Mouse (Mus musculus) urinary bladder, adult 2 months (tissue): Measurements from ENCODE around the gene Ppp1r32. TPM values are rescaled to one million over a fixed set of nuclear protein-coding genes. Genes with fewer than 3 reads are reported as not detected.

Source experiments
- DNase-seq: peaks from one replicate; pipeline ENCODE4 v3.0.0; 2022; ENCODE audit warnings: low spot score
- polyA plus RNA-seq: library from polyadenylated mRNA; depleted of rRNA; stranded (reverse); fragments of >200 nt; gene quantifications from 2 replicates; pipeline ENCODE4 v1.2.3, GENCODE M21; 2012; rRNA removed

Ppp1r32 gene
- 0.26 and 0.44 TPM in 2 replicates for polyA plus RNA-seq

DNA sequence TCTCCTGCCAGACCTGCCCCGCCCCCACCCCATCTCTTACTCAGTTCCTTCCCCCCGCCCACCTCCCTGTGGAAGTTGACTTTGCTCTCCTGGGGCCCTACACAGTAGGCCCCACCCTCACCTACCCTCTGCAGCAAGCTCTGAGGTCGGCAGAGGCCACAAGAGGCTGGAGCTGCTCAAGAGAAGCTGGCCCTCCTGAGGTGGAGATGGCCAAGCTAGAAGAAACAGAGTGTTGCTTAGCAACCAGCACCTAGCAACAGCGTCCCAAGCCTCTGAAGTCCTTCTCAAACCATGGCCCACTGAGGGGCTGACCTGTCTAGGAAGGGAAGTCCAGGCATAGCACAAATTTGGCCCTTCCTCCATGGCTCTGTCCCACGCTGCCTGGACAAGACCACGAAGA, at the start of gene Ppp1r32:
TSS of gene Ppp1r32 (minus strand) at position 226 of the 400 bp plus-strand sequence.
- no peak for DNase-seq

DNA sequence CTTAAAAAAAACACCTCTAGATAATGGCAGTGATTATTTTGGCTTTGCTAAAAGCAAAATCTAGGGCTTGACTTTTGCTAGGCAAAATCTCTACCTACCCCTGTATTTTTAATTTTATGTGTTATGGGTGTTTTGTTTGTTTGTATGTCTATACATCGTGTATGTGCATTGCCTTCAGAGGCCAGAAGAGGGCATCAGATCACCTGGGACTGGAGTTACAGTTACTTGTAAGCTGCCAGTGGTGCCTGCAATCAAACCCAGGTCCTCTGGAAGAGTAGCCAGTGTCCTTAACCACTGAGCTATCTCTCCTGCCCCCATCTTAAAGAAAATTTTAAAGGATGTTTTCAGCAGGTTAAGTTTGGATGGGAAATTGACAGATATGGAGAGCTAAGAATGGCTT, 47.4 kb upstream of the Ppp1r32 start:
- DNase-seq = no peak

GRCm38 (mm10) chr19:10525910-10526309, 43.2 kb upstream of the Ppp1r32 start, which contains the start of gene Sdhaf2:
Gene Sdhaf2 (minus strand): TSS chr19:10526142.
- DNase-seq = no peak

DNA sequence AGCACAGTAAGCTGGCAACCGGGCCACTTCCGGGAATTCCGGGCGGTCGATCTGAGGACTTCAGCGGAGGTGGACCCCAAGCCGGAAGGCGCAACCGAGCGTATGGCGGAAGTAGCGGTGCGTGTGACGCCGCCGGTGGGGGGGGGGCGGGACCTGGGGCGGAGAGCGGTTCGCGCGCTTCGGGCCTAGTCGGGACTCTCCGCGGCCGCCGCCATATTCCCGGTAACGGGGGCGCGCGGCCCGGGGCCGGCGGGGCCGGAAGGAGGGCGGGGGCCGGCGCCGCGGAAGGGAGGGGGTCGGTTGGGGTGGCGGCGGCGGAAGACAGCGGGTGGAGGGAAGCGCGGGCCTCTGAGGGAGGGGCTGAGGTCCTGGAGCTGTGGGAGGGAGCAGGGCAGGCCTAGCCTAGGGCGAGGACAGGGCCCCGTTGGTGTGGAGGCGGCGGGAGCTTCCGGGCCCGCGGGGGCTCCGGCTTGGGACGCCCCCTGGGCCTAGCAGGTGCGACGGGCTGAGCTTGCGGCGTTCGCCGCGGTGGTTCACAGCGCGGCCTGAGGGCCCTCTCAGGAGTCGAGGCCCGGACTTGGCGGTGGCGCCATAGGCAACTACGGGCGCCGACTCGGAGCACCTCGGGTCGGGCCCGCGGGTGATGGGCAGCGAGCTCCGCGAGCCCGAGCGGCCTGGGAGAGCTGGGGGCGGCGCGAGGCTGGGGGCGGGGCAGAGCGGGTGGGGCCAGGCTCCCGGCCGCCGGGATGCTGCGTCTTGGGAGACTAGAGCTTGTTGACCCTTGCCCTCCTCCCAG, 42.6 kb upstream of the Ppp1r32 start, which contains the start of gene Cpsf7:
TSS of gene Cpsf7 (plus strand) at position 161 of the 796 bp plus-strand sequence.
- peak; percentile 86 for DNase-seq

GRCm38 (mm10) chr19:10524784-10525105, 42.0 kb upstream of the Ppp1r32 start:
- no peak for DNase-seq

GRCm38 (mm10) chr19:10523483-10524080, 40.9 kb upstream of the Ppp1r32 start:
- no peak for DNase-seq

DNA sequence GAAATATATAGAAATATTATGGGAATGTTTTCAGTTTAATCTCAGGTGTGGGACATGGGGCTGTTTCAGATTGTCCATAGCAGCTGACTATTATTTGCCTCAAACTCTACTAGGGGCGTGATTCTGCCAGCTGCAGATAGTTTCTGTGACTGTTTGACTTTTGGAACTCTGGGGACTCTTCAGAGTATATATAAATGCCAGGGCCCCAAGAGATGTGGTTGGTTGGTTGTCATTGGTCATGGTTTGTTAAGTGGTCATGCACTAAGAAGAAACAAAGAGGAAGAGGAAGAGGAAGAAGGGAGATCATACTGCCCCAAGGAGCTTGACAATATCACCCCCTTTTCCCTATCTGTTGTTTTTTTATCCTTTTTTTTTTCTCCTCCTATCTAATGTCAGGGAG, 39.2 kb upstream of the Ppp1r32 start:
- DNase-seq = no peak

GRCm38 (mm10) chr19:10520355-10520754, 37.6 kb upstream of the Ppp1r32 start:
- no peak for DNase-seq

GRCm38 (mm10) chr19:10510759-10511330, 28.1 kb upstream of the Ppp1r32 start:
- DNase-seq = no peak

DNA sequence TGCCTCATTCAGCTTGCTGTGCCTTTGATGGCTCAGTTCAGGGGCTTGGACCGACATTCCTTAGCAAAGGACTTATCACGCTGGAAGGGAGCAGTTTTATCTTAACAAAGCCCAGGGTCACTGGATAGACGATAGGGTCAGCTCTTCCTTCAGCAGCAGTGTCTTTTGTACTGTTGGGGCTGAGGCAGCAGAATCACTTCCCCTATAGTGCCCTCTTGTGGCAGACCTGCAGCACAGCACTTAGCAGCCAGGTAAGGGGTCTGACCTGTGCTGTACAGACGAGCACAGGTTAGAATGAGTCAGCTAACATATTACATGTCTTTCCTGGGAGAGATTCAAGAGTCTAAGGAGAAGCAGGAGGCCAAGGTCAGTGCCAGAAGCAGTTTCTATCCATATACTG, 19.8 kb upstream of the Ppp1r32 start:
- DNase-seq = no peak

DNA sequence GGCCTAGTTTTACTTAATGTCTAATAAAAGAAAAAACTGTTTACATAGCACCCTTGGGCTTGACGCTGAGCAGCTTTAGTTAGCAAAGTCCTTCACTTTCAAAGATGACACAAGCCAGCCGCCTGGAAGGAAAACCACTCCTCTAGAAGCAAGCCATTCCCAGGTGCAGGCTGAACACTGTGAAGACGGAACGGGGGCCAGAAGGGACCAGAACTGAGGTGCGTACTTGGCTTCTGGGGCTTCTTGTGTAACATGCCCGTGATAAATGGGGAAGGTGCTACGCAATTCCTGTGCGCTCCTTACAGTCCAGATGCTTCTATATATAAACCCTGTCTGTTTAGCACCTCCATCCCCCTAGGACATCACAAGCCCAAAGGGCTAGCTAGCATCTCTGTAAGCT, 17.9 kb upstream of the Ppp1r32 start:
- DNase-seq = no peak

DNA sequence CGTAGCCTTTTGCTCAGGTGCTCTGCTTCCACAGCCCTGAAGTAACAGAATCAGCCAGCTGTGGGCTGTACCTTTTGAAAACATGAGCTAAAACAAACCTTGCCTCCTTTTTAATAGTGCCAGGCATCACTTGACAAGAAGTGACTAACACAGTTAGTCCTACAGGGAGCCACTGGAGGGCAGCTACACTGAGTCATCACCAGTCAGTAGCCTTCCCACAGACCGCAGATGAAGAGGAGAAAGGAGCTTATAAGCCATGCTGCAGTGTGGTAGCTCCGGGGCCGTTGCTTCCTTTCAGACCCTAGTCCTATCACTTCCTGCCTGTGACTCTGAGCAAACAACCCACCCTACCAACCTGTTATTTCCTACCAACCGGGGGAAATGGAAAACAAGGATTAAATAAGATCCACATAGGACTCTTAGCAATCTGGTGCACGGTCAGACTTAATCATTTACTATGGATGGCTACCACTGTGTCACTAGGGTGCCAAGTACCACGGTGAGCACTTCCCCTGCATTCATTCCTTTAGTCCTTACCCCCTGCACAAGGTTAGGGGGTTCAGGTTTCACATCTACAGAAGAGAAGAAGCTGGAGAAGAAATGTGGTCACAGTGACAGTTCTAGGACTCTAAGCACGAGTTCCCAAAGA, 14.9 kb upstream of the Ppp1r32 start:
- no peak for DNase-seq

GRCm38 (mm10) chr19:10496976-10497375, 14.2 kb upstream of the Ppp1r32 start:
- DNase-seq = no peak

DNA sequence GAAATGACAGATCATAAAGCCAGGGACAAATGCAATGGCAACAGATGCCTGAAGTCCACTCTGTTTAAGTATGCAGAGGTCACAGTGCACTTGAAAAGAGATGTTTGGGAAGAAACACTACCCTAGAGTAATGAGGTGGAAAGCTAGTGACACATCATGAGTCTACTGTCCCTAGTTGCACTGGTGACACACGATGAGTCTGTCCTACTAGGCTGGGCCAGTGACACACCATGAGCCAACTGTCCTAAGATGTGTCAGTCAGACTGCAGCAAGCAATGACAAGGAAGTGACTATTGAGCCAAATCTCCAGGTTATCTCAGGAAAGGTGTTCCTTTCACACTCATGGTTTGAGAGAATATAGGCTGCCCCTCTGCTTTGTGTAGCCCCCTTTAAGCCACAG, 12.9 kb upstream of the Ppp1r32 start:
- no peak for DNase-seq

DNA sequence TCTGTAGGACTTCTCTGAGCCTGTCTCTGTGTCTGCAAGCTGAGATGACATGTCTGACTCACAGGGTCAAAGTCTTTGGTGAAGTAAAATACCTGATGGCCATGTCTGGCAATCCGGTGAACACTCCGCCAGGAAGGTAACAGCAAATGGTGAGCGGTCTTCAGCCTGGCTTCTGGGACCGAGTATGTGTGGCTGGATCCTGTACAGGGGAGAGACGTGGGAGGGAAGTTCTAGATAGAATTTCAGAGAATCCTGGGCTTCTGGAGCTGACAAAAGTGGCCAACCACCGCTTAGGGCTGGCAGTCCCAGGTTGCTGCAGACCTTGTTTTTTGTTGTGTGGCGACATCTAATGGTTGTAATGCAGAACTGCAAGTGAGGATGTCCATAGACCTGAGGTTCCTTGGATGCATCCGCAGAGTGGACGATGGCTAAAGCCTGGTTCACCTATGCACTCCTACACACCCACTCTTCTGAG, 3.6 kb upstream of the Ppp1r32 start:
- no peak for DNase-seq

DNA sequence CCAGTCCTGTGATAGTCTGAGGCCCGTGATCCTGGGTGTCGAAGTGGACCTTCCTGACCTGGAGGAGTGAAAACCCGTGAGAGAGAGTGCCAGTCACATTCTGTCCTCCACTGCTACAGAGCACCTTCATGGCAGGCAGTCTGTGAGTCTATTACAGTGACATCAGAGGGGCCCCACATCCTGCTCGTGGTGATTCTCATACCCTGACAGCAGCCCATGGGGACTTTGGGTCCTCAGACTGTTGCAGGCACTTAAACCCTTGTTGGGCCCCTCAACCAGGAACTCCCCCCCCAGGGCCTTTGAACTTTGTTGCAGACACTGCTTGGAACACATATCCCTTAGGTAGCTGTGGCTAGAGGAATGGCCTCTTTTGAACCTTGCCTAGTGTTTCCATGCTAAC, 3.2 kb downstream of the Ppp1r32 start:
- no peak for DNase-seq

DNA sequence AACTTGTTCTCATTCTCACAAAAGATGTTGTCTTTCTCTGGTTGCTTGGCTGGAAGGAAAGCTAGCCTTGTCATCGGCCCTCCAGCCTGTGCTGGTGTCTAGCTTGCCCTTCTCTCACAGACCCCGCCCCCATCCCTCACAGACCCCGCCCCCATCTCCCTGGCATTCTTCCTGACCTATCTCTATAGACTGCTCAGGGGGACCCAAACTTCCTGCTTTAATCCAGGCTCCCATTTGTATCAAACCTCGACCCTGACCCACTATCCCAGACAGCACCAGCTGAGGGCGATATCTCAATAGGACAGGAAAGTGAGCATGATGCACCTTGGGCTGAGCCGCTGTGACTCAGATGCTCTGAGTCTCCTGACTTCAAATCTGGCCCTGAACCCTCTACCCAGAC, 8.9 kb downstream of the Ppp1r32 start:
- DNase-seq = no peak

- DNase-seq = no peak
These were observed 9.8 kb downstream of the Ppp1r32 start for GRCm38 (mm10) chr19:10472958-10473357.

DNA sequence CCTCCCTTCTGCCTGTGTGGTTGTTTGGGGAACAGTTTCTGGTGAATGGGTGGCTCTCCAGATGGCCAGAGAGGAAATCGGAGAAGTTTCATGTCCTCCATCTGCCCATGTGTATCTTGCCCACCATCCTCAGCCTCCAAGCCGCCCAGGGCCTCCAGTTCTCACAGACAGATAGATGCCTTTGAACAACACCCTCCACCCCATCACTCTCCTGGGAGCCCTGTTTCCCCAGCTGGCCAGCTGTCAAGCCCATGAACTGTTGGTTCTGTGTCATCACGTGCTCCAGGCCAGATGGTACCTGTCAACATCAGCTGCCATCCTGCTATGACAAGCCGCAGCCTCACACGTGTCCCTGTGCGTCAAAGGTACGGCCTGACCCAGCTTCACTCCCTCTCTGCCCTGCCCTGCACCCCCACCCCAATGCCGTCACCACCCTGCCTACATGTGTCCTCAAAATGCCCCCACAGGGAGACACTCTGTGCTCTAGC, 13.5 kb downstream of the Ppp1r32 start:
- no peak for DNase-seq

DNA sequence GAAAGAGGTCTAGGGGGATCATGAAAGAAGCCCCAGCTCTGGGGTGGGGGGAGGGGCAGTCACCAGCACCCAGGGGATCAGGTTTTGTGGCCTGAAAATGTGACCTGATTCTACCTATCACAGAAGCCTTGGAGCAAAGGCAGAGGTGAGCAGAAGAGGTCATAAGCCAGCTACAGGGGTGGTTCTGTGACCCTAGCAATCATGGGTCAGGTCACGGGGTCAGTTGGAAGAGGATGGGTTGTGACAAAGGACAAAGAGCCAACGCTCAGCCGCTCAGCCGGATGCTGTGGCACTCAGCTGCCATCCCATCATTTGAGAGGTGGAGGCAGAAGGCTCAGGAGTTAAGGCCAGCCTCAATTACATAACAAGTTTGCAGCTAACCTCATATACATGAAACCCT, 18.3 kb downstream of the Ppp1r32 start:
- no peak for DNase-seq

GRCm38 (mm10) chr19:10461584-10461983, 21.1 kb downstream of the Ppp1r32 start:
- DNase-seq = no peak

DNA sequence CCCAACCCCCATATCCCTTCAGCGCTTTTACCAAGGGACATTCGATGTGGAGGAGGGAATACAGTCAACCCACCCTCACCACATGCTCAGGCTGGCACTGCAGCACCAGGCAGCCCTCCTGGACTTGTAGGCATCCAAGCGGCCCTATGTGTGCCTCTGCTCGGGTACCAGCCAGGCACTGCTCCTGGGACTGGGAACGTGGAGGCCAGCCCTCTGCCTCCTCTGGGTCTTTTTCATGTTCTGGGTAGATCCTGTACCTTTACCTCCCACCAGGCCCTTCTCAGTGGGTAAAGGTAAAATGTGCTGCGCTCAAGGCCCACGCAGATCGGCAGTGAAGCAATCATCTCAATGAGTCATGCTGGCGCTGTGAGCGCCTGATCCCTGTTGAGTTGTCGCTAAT, 22.8 kb downstream of the Ppp1r32 start:
- no peak for DNase-seq
